Mouse (Mus musculus) kidney, adult 2 months (tissue): ENCODE results near the gene Timm44. TPM values are rescaled to one million over a fixed set of nuclear protein-coding genes. Genes with fewer than 3 reads are reported as not detected.

Experiments
- DNase-seq: peaks from one replicate; pipeline ENCODE4 v3.0.0; 2021
- H3K27ac ChIP-seq: fragments of 200-500 bp; 2 replicates; pipeline ENCODE4 v1.5.1; 2012; ENCODE audit warnings: low read depth, low read length, control low read depth, inconsistent platforms; ENCODE audit not compliant: insufficient read depth
- H3K27me3 ChIP-seq: fragments of 200-500 bp; replicated peaks from 2 replicates; pipeline ENCODE4 v1.6.1; 2012; ENCODE audit warnings: mild to moderate bottlenecking, moderate library complexity, low read length, inconsistent platforms; ENCODE audit not compliant: control insufficient read depth, insufficient read depth
- H3K36me3 ChIP-seq: fragments of 200-500 bp; 2 replicates; pipeline ENCODE4 v1.6.1; 2012; ENCODE audit warnings: mild to moderate bottlenecking, moderate library complexity, low read length, inconsistent platforms; ENCODE audit not compliant: control insufficient read depth, insufficient read depth
- H3K4me1 ChIP-seq: fragments of 200-500 bp; 2 replicates; pipeline ENCODE4 v1.6.1; 2011; ENCODE audit warnings: low read length; ENCODE audit not compliant: control insufficient read depth, insufficient read depth
- H3K4me3 ChIP-seq: fragments of 200-500 bp; 2 replicates; pipeline ENCODE4 v1.5.1; 2011; ENCODE audit warnings: mild to moderate bottlenecking, low read depth, low read length, control low read depth; ENCODE audit not compliant: insufficient read depth
- CTCF ChIP-seq: fragments of 200-500 bp; conservative IDR thresholded peaks from 2 replicates; pipeline ENCODE4 v1.5.1; 2011; ENCODE audit warnings: low read depth, mild to moderate bottlenecking, control low read depth, low read length, moderate library complexity, mixed read lengths; ENCODE audit not compliant: insufficient read depth, insufficient read length
- POLR2A ChIP-seq: fragments of 200-500 bp; IDR thresholded peaks from one replicate; pipeline ENCODE4 v1.6.1; 2011; ENCODE audit warnings: low read depth, low read length, control low read depth
- WGBS: fragments of 180-500 bp; shearing (Covaris S2); methylation state at CpG from one replicate; pipeline ENCODE4 v1.1.7; 2018; 5-methylcytosine and 5-hydroxymethylcytosine counted together
- polyA plus RNA-seq: library from polyadenylated mRNA; depleted of rRNA; stranded (reverse); fragments of >200 nt; gene quantifications from 2 replicates; pipeline ENCODE4 v1.2.3, GENCODE M21; 2012

Timm44 gene
- polyA plus RNA-seq, 1 experiment = 88.1 TPM

DNA sequence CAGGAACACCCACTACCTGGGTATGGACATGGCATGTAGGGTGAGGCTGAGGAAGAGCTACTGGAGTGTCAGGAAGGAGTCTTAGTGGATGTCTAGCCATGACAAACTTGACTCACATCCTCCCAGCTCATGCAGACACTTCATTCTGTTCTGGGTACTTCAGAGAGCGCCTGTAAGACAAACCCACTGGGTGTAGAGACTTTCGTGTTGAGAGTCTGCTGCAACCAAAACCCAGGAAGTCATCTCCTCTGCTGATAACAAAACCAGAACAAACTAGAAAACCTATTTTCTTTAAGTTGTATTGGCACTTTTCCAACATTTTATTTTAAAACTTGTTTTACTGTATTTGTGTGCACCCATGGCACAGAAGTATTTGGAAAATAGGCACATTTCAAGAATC, 30.1 kb upstream of the Timm44 start:
- Histone ChIP-seq H3K27me3 (no peaks in the 10 kb centered on the region), H3K36me3 (peaks cover 5% of the 10 kb centered on the region), H3K27ac (no peak overlapping the region), H3K4me3 (no peak overlapping the region), H3K4me1 (no peaks in the 10 kb centered on the region)
- TF ChIP-seq POLR2A (no peak), CTCF (no peak)
- DNase-seq = no peak
- 77% methylated on average over 2 of the region's 2 CpGs for WGBS

DNA sequence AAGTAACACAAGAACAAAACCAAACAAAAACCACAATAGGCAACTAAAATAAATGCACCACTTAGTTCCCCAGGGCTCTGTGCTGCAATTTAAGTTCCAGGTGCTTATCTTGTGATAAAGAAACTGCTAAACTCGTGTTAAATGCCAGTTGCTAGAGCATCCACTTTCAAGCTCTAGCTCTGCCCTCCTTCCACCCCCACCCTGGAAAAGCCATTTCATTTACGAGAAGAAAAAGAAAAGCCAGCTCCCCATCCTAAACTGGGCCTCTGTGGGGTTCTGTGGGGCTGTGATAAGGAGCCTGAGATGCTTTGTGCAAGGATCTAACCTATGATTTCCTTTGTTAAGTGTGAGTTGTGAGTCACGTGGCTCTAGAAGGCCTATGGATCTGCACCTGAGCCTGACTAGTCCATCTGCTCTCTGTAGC, 28.4 kb upstream of the Timm44 start:
- Histone ChIP-seq H3K27ac (no peak overlapping the region), H3K4me3 (no peak overlapping the region), H3K36me3 (peaks cover 5% of the 10 kb centered on the region), H3K27me3 (no peaks in the 10 kb centered on the region), H3K4me1 (no peaks in the 10 kb centered on the region)
- TF ChIP-seq CTCF = no peak
- TF ChIP-seq POLR2A = no peak
- no peak for DNase-seq
- WGBS = 65% methylated on average over 3 of the region's 3 CpGs

DNA sequence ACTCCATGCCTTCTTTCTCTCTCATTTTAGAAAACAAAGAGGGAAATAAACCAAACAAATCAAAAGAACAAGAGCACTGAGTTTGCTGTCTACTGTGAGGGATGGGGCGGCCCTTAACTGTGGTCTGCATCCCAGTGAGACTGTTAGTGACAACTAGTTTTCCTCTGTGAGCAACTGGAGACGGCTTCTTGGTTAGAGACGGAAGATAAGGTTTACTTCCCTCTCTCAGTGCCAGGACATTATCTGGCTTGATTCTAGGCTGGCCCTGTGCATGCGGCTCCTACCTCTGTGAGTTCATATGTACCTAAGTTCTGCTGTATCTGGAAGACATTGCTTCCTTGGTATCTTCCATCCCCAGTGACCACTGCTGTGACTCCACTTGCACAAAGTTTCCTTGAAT, 22.1 kb upstream of the Timm44 start:
- no peak for TF ChIP-seq POLR2A
- no peak for TF ChIP-seq CTCF
- no peaks in the 10 kb centered on the region for H3K27me3 ChIP-seq
- H3K36me3 ChIP-seq = peaks cover 10% of the 10 kb centered on the region; the same call in 1 of the 2 replicates
- 96% methylated on average over 4 of the region's 4 CpGs for WGBS
- H3K4me3 ChIP-seq = no peak overlapping the region
- H3K4me1 ChIP-seq = no peaks in the 10 kb centered on the region
- H3K27ac ChIP-seq = no peak overlapping the region
- DNase-seq = no peak

DNA sequence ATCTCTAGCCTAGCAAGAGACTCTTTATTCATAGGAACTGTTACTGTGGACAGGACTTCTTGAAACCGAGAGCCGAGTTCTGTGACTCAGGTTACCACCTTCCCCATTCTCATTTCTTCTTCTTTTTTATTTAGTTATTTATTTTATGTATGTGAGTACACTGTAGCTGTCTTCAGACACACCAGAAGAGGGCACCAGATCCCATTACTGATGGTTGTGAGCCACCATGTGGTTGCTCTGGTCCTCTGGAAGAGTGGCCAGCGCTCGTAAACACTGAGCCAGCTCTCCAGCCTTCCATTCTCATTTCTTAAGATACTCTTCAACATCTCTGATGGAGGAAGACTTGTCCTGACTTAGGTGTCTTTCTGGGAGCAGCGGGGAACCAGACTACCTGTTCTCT, 17.0 kb upstream of the Timm44 start:
- Histone ChIP-seq H3K36me3 (peaks cover 8% of the 10 kb centered on the region; the same call in 1 of the 2 replicates), H3K4me3 (no peak overlapping the region), H3K4me1 (no peaks in the 10 kb centered on the region), H3K27ac (no peak overlapping the region), H3K27me3 (no peaks in the 10 kb centered on the region)
- 81% methylated on average over 5 of the region's 5 CpGs for WGBS
- no peak for DNase-seq
- TF ChIP-seq CTCF (no peak), POLR2A (no peak)

DNA sequence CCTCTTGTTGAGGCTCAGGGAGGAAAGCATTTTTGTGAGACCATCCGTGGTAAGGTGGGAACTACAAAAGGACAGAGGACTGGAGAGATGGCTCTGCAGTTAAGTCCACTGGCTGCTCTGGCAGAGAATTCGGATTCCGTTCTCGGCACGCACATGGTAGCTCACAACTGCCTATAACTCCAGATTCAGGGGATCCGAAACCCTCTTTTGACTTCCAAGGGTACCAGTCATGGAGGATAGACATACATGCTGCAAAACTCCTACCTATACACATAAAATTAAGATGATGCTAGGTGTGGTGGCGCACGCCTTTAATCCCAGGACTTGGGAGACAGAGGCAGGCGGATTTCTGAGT, 375 bp upstream of the Timm44 start:
- Histone ChIP-seq H3K4me1 (peaks cover 9% of the 10 kb centered on the region; the same call in 1 of the 2 replicates), H3K36me3 (no peaks in the 10 kb centered on the region; the same call in 1 of the 2 replicates), H3K27me3 (no peaks in the 10 kb centered on the region), H3K4me3 (peak overlapping the region; percentile 88), H3K27ac (peak overlapping the region; percentile 48)
- WGBS = 19% methylated on average over 9 of the region's 9 CpGs
- no peak for TF ChIP-seq CTCF
- no peak for TF ChIP-seq POLR2A
- no peak for DNase-seq

DNA sequence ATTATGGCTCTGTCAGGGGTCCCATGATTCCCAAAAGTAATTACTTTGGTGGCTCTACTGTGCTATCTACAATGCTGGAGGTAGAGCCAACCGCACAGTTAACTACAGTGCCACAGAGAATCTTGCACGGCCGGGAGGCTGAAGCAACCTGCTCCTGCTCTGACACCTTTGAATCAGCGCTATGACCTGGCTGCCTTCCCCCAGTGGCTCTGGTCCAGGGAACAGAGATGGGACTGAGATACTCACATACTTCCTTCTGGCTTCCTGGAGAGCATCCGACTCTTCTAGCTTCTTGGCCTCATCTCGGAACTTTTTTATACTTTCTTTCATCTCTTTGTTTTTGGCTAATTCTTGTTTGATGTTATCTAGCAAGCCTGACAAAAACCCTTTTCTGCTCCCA, 6.1 kb downstream of the Timm44 start:
- Histone ChIP-seq H3K27me3 (no peaks in the 10 kb centered on the region), H3K4me3 (no peak overlapping the region), H3K4me1 (peaks cover 4% of the 10 kb centered on the region; the same call in 1 of the 2 replicates), H3K27ac (no peak overlapping the region), H3K36me3 (no peaks in the 10 kb centered on the region; the same call in 1 of the 2 replicates)
- 85% methylated on average over 6 of the region's 6 CpGs for WGBS
- TF ChIP-seq POLR2A = no peak
- no peak for TF ChIP-seq CTCF
- DNase-seq = no peak

DNA sequence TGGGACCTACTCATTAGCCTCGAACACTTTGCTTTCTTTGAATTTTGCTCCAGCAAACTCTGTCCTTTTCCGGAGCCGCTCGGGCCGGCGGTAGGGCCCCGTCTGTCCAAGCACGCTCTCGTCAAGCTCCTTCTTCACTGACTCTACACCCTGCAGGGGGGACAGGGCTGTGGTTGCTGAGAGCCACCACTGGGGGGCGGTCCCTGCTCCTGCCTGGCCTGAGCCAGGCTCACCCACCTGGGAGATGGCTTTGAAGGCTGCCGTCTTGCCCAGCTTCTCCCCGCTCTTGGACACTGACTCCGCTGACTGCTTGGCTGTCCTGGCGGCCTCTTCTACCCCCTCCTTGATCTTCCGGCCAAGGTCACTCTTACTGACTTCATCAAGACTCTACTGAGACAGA, 8.1 kb downstream of the Timm44 start:
- TF ChIP-seq CTCF = peak; percentile 37; the same call in 1 of the 2 replicates
- TF ChIP-seq POLR2A = no peak
- no peak overlapping the region for H3K4me3 ChIP-seq
- H3K36me3 ChIP-seq = no peaks in the 10 kb centered on the region; the same call in 1 of the 2 replicates
- whole genome bisulfite sequencing = 75% methylated on average over 15 of the region's 15 CpGs
- H3K4me1 ChIP-seq = no peaks in the 10 kb centered on the region
- H3K27ac ChIP-seq = no peak overlapping the region
- peak; percentile 28 for DNase-seq
- H3K27me3 ChIP-seq = no peaks in the 10 kb centered on the region

DNA sequence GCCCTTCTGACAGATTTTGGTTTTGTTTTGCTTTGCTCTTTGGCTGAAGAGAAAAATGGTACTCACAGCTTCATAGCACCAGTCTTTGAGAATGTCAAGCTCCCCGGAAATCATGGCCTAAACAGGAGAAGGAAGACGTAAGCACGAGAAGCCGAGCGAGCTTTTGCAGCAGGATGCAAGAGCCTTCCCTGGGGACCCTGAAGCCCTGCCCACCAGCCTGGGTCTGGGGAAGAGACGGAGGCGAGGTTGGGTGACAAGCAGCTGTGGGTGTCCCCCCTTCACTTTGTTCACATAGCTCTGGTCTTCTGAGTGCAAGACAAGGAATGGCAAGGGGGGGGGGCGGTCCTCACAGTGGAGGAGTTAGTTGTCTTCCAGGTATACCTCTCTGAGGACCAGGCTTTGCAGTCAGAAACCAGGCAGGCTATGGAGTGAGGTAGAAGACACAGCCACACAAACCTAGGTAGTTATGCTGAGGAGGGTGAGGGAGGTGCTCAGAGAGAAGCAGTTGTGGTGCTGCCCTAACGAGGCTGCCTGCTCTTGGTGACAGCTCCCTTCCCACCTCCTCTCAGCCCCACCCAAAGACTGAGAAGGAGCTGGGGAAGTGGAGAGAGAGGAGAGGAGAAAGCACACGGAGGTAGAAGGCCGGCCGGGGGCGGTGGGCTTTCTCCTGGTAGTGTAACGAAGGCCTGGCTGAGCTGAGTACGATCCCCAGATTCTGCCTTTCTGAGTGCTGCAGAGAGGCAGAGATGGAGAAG, 10.4 kb downstream of the Timm44 start:
- Histone ChIP-seq H3K27me3 (no peaks in the 10 kb centered on the region), H3K4me3 (no peak overlapping the region), H3K36me3 (no peaks in the 10 kb centered on the region; the same call in 1 of the 2 replicates), H3K27ac (no peak overlapping the region), H3K4me1 (no peaks in the 10 kb centered on the region)
- TF ChIP-seq POLR2A (no peak), CTCF (no peak)
- WGBS = 89% methylated on average over 15 of the region's 15 CpGs
- no peak for DNase-seq
